Mouse (Mus musculus): ENCODE results near the gene Farsa. TPM values are rescaled to one million over a fixed set of nuclear protein-coding genes. Genes with fewer than 3 reads are reported as not detected.

Gene Farsa
- total RNA-seq, 2 experiments from 2014 or later, result 50.1 to 51.6 TPM

DNA sequence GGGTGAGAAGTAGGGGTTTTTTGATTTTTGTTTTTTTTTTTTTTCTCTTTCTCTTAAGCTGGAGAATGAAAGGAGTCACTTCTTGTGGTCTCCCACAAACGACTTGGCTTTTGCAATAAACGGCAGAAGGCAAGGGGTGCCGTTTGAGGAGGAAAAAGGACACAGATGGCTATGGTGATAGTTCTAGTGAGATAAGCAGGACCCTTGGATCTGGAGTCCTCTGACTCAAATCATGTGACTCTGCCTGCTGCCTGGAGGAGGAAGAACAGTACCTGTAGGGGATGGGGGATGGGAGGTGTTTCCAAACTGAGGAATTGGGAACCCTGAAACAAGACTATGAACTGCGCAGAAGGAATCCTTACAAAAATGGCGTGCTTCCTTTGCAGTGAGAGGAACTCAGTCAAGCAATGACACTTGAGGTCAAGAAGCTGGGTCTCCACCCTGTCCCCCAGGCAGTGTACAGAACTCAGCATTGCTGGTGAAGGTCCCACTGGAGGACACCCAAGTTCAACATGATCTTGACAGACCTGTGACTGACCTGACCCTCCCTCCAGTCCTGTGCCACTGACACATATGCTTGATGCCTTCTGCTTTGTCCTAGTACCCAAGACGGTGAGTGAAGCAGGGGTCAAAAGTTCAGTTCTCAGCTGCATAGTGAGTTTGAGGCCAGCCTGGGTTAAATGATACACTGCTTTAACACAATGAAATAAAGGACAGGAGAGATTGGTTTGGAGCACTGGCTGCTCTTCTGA is 8.9 kb upstream of the Farsa start:
- intact Hi-C loops (cut with DNase I), result loop anchor here (5.0 kb wide), 1 partner anchor 54 kb away; the partner anchor contains the start of gene Klf1
- no peak for DNase-seq (ENCODE audit: low spot score in 2 of 2)

DNA sequence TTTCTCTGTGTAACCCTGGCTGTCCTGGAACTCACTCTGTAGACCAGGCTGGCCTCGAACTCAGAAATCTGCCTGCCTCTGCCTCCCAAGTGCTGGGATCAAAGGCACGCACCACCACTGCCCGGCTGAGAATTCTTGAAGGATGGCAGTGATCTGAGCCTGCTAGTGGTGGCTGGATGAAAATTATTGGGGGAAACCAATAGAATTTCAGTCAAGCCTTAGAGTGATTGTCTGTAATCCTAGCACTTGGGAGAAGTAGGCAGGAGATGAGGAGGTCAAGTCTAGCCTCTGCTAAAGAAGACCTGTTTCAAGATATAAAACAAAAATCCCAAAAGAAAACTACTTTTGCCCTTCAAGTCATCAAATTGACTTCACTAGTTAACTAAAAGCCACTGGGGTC is 355 bp upstream of the Farsa start:
- intact Hi-C loops (cut with DNase I), result no loop called here
- no peak for DNase-seq (ENCODE audit: low spot score in 2 of 2)

DNA sequence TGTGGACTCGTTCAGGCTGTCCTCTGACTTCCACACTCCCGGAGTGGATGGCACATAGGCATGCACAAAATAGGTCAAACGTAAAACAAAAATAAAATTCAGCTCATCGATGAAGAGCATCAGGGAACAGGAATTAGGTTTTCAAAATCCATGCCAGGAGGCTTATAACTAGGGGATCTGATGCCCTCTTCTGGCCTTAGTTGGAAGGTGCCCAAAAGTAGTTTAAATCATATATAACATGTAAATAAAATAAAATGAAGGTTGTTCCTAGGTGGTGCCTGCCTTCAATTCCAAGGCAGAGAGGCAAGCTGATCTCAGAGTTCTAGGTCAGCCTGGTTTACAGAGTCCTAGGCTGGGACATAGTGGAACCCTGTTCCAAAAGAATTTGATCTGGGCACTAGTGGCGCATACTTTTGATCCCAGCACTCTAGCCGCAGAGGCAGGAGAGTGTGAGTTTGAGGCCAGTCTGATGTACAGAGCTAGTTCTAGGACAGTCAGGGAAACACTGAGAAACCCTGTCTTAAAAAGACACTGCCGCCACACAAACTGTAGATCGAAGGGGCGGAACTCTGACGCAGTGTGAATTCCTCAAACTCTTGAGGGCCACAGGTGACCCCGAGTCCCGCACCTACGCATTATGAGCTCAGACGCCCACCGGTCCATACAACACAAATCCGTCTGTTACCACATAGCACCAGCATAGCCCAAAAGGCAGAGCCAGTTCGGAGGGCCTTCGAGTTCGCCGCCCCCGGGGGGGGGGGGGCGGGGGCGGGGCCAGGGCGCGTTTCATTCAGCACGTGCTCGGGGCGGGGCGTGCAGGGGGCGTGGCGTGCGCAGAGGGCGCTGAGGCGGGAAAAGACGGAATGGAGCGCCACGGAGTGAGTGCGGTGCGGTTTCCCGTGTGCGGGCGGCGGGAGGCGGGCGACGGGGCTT is 14.9 kb downstream of the Farsa start, which contains the start of gene Syce2:
Syce2 (plus strand) TSS at position 736 of the 933 bp plus-strand sequence.
- peak; percentile 59 for DNase-seq (ENCODE audit: low spot score in 2 of 2)
- intact Hi-C loops (cut with DNase I), result no loop called here

DNA sequence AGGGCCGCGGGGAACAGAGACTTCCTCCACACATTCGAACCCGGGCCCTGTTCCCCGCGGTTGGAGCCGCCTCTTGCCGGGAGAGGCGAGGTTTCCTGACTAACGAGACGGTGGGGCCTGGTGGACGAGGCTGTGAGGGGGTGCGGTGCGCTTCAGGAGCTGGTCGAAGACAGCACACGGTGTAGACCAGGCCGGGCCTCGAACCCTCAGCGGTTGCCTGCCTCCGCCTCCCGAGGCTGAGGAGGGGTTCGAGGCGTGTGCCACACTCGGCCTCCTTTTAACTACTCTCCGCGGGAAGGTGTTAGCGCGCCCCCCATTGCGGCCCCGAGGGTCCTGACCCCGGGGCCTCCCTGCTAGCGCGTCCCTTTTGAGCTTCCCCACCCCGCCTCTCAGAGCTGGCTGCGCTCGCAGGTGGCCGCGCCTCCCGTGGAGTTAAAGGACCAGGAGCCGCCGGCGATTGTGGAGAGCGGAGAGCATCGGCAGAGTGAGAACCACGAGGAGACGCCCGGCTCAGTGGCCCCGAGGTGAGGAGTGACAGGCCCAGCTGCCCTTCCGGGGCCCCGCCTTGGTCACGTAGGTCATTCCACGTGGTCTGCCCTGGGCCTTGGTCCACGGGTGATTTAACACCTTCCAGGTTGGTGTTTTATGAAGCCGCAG is 15.6 kb downstream of the Farsa start:
- intact Hi-C loops (cut with DNase I), result no loop called here
- no peak for DNase-seq (ENCODE audit: low spot score in 2 of 2)

DNA sequence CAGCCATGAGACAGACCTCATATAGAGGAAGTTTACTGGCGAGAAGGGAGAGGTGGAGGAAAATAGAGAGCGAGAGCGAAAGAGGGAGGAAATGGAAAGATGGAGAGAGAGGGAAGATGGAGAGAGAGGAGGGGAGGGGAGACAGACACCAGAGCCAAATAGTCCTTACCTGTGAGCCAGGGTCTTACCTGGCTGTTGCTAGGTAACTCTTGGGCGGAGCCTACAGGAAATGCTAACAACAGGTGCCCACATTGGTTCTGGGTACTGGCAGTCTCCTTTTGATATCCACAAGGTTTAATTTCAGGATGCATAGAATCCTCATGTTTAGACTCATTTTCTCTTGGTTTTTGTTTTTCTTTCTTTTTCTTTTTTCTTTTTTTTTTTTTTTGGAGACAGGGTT is 16.2 kb downstream of the Farsa start:
- intact Hi-C loops (cut with DNase I), result no loop called here
- DNase-seq (ENCODE audit: low spot score in 2 of 2), result no peak

DNA sequence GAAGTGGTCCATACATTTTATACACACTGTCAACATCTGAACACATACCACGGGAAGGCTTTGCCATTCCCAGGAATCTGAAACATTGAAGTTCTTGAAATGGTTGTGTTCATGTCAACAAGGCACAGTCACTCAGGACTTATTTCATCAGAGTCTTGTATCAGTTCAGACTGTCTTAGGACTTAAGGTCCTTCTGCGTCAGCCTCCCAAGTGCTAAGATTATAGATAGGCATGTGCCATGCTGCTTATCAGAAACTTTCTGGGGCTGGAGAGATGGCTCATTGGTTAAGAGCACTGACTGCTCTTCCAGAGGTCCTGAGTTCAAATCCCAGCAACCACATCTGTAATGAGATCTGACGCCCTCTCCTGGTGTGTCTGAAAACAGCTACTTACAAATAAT is 17.6 kb downstream of the Farsa start:
- no peak for DNase-seq (ENCODE audit: low spot score in 2 of 2)
- intact Hi-C loops (cut with DNase I), result no loop called here

DNA sequence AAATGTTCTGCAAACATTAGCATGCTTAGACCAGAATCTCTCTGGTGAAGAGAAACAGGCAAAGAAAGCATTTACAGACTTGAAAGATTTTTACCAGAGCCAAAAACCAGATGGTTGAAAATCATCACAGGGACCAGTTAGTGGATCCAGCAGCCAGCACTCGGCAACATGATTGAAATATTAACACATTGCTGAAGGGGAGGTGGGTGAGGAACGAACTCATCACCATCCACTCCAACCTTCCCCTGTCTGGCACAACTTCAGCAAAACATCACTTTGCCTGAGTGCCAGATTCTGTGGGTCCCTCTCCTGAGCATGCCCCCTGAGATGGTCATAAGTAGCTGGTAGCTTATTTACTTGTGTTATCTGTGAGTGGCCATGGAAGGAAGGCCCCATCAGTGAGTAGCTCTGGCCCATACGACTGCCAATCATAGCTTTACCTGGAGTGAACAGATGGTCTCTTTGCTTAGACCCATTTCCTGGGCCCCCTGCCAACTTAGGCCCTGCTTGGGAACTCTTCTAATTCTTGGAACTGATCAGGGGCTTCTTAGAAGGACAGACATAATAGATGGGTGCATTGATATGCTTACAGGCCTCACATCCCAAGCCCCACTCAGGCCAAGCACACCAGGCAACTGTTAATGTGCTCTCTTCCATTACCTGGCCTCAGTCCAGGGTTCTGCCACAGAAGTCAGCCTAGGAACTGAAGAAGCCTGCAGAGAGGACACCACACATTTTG is 20.7 kb downstream of the Farsa start:
- intact Hi-C loops (cut with DNase I), result no loop called here
- no peak for DNase-seq (ENCODE audit: low spot score in 2 of 2)

DNA sequence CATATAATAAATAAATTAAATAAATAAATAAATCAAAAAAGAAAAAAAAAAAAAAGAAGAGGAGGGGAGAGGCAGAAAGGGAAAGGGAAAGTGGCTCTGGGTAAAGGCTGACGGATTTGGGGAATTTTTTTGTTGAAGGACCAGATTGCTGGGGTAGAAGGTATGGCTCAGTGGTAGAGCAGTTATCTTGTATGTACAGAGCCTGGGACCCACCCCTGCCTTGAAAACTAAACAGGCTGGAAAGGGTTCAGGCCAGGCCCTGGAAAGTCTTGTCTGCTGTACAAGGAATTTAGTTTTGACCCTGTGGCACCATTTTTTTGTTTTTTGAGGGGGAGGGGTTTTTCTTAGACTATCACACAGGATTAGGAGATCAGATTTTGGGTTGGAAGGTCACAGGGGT is 22.1 kb downstream of the Farsa start:
- DNase-seq (ENCODE audit: low spot score in 2 of 2), result no peak
- intact Hi-C loops (cut with DNase I), result no loop called here

DNA sequence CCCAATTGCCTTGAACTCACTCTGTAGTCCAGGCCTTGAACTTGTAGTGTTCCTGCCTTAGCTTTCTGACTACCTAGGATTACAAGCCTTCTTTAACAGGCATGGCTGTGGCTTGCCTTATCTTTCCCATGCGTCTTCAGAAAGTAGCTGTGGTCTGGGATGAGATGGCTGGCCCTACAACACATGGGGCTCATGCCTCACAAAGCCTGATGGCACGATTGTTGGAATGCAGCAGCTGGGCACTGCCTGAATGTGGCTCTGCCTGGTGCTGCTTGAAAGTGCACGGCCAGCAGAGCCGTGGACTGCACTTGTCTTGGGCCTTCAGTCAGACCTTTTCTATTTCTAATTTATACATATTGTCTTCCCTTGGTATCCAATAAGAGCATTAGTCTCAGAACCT is 27.9 kb downstream of the Farsa start:
- intact Hi-C loops (cut with DNase I), result no loop called here
- DNase-seq (ENCODE audit: low spot score in 2 of 2), result no peak

DNA sequence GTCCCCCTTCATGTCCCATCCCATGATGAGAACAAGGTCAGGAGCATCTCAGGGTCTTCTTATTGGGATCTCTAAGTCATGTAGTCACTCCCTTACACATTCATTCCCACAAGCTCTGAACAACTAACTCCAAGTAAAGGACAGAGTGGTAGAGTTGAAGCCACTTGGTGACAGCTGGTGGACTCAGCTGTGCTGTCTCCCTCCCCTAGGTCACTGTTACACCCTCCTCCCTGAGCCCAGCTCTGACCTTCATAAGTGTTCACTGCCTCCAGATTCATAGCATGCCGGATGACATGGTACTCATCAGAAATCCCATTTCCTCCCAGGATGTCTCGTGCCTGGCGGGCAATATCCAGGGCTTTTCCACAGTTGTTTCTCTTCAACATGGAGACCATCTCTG is 31.5 kb downstream of the Farsa start:
- intact Hi-C loops (cut with DNase I), result no loop called here
- no peak for DNase-seq (ENCODE audit: low spot score in 2 of 2)

DNA sequence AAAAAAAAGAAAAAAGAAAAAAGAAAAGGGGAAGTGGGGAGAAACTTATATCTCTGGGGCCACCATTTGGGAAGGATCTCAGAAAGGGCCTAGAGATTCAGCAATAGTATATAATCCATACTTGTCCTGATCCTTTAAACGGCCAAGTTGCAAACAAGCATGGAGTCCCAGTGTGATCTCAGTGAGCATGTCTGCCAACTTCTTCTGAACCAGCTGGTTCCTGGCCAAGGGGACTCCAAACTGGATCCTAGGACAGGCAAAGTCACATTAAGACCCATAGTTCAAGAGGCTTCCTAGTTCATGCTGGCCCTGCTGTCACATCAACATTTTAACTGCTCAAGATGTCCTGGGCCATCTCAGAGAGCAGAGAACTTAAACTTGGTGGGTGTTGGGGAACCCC is 32.4 kb downstream of the Farsa start:
- intact Hi-C loops (cut with DNase I), result no loop called here
- DNase-seq (ENCODE audit: low spot score in 2 of 2), result no peak

DNA sequence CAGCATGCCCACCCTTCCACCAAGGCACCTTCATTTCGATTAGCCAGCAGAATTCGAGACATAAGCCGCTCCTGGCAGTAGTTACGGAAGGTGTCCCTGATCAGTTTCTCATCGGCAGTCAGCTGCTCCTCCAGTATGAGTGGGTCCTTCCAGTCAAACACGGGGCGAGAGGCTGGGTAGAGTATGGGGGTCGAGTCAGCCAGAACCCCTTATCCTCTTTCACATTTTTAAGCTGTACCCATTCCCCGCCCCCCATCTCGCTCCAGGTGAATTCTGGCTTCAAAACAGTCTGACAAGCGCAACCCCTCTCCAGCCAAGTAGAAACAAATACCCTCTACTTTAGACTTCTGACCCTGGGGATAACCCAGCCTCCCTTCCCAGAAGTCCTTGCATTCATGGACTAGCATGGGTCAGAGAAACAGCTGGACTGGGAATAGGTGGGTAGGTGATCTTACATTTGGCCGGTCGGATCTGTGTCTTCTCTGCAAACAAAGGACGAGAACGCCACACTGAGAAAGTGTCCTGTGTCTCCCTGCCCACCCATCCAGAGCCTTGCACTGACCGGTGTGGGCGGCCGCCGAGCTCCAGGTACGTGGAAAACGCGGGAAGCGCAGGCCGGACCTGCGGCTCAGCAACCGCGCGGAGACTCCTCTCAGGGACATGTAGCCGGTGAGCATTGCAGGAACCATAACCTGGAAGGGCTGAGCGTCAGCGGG is 36.4 kb downstream of the Farsa start:
- DNase-seq (ENCODE audit: low spot score in 2 of 2), result no peak
- intact Hi-C loops (cut with DNase I), result no loop called here

DNA sequence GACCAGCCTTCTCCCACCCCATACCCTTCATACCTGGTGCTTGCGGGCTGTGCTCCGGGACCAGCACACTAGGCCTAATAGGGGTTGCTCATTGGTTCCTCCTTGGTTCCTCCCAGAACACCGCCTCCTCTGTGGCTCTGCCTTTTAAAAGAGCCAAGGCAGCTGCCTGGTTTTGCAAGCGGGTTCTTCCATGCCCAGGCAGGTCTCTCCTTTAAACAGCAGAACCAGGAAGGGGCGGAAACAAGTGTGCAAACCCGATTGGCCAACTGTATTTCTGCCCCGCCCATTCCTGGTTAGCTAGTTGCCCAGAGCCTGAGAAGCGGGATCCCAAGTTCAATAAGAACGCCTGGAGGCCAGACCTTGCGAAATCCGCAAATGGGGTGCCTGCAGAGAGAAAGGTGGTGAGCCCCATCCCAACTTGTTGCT is 36.9 kb downstream of the Farsa start, which contains the start of gene Gcdh:
Gcdh (minus strand) TSS at position 213 of the 426 bp plus-strand sequence.
- intact Hi-C loops (cut with DNase I), result no loop called here
- DNase-seq (ENCODE audit: low spot score in 2 of 2), result peak; percentile 92 to 95

DNA sequence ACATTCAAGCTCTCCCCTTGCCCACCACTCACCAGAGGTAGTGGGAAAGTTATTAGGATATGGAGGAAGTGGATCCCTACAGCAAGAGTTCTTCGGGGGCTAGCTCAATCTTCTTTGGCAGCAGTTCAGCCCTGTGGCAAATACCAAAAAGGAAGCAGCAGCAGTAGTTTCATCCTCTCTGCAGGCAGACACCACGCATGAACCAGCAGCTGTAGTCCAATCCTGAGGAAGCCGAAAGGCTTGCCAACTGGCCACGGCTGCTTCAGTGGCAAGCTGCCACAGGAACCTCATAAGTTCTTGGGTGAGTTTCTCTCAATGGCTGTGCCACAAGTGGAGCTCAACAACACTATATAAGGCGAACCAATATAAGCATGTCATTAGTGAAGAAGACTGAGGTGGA is 39.2 kb downstream of the Farsa start:
- intact Hi-C loops (cut with DNase I), result no loop called here
- no peak for DNase-seq (ENCODE audit: low spot score in 2 of 2)

DNA sequence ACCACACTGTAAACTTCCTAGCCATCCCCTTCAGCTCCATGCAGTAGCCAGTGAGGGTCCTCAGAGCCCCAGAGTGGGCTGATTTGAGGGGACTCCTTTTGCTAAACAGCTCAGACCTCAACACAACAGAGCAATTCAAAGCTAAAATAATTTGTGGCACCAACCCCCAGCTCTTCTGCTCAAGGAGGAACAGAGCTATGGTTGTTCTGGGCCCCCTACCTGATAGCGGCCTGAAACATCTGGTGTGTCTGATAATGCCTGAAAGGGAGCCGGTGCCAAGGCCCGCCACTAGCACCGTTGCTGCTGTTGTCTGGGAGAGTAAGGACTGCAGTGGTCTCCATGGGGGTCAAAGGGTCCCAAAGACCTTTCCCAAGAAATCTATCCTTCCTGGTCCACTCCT is 44.3 kb downstream of the Farsa start:
- intact Hi-C loops (cut with DNase I), result loop anchor here (5.0 kb wide), 1 partner anchor 54 kb away; the partner anchor contains the start of gene Calr
- no peak for DNase-seq (ENCODE audit: low spot score in 2 of 2)

DNA sequence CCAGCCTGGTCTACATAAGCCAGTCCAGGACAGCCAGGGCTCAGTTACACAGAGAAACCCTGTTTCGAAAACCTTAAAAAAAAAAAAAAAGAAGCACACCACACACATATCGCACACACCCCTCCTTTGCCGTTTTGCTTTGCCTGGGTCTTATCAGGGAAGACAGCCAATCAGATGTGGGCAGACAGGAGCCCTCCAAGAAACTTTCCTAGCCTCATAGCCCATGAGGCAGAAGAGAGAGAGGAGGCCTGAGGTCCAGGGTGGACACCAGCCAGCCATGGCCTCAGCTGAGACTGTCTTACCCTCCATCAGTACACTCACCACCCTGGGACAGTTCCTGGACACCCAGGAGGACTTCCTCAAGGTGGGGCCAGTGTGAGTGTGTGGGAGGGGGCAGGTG is 45.0 kb downstream of the Farsa start, which contains the start of gene Klf1:
Klf1 (plus strand) TSS at position 177 of the 400 bp plus-strand sequence.
- intact Hi-C loops (cut with DNase I), result loop anchor here (5.0 kb wide), 1 partner anchor 54 kb away; the partner anchor contains the start of gene Calr
- no peak for DNase-seq (ENCODE audit: low spot score in 2 of 2)

DNA sequence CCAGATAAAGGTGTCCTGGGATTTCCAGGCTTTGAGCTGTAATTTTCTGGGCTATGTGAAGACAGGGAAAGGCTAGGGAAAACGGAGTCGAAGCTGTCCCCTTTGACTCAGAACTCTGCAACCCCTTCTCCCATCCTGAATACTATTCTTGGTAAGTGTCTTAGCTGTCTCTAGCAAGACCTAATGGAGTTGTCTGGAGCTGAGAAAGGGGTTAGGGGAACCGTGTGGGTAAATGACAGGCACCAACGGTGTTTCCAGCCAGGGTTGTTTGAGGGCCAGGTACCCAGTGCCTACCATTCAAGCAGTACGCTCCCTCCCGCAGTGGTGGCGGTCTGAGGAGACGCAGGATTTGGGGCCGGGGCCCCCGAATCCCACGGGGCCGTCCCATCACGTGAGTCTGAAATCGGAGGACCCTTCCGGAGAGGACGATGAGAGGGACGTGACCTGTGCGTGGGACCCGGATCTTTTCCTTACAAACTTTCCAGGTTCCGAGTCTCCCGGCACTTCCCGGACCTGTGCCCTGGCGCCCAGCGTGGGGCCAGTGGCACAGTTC is 45.7 kb downstream of the Farsa start:
- intact Hi-C loops (cut with DNase I), result loop anchor here (5.0 kb wide), 1 partner anchor 55 kb away; the partner anchor contains the start of gene Calr
- DNase-seq (ENCODE audit: low spot score in 2 of 2), result no peak

Data from left cerebral cortex, postnatal 14 days (tissue).